Mouse (Mus musculus) frontal cortex, postnatal 14 days (tissue): ENCODE data around the gene Plxdc1.

Experiments used
- DNase-seq, 2 experiments: peaks; one replicate each; pipeline ENCODE4 v3.0.0; 2022; ENCODE audit warnings: low spot score in 2 of 2

Plxdc1 gene

DNA sequence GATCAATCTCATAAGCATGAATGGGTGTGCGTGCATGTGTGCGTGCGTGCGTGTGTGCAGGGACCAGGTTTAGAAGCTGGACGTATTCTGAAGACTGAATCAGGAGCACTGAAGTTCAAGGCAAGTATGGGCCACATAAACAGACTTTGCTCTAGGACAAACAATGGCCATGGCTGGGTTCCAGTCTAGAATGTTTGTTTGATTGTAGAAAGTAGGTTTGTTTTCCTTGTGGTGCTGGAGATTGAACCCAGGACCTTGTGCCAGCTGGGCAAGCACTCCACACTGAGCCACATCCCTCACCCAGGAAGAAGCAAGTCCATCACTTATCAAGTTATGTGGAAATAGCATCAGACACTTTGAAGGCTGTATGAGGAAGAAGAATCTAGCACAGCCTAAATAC is 29.9 kb upstream of the Plxdc1 start:
- no peak for DNase-seq

DNA sequence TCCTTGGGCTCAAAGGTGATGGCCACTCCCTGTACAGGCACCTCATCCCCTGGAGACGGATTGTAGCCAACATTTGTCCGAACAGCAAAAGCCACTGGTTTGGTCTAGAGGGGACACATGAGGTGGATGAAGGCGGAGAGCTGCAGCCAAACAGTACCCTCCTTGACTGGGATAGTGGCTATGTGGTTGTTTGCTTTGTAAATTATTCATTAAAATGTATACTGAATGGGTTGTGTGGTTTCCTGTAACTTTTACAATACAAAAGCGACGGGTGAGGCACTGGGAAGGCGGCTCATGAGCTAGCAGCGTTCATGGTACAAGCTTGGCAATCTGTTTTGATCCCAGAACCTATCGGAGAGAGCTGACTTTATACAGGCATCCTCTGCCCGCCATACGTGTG is 26.6 kb upstream of the Plxdc1 start:
- DNase-seq: no peak

DNA sequence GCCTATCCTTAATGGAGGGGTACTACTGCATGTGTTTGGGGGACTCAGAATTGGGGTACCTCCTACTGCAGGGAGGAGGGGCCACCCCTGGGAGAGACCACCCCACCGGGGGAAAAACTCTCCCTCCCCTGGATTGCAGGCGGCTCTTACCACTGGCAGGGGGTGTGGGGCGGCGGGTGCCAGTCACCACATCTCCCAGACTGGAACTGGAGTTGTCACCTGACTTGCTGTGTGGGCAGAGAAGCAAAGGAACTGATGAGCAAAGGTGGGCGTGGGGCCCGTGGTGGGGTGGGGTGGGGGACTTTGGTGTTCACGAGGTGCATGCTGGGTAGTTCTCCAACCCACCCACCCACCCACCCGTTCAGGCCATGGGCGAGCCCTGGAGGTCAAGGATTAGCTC is 25.5 kb upstream of the Plxdc1 start:
- no peak for DNase-seq

DNA sequence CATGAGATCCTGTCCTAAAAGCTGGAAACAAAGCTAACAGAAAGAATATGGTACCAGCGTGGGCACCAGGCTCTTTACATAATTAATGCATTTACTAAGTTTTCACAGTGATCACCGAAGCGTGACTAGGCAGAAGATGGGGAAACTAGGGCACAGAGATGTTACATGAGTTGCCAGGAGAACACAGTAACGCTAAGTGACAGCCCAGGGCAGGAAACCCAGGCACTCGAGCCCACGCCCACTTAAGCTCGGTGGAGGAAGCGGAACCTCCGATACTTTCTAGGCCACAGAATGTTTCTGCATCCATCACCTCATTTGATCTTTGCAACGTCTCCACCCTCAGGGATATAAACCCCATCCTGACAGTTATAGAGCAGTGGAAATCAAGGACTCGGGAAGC is 21.8 kb upstream of the Plxdc1 start:
- no peak for DNase-seq

DNA sequence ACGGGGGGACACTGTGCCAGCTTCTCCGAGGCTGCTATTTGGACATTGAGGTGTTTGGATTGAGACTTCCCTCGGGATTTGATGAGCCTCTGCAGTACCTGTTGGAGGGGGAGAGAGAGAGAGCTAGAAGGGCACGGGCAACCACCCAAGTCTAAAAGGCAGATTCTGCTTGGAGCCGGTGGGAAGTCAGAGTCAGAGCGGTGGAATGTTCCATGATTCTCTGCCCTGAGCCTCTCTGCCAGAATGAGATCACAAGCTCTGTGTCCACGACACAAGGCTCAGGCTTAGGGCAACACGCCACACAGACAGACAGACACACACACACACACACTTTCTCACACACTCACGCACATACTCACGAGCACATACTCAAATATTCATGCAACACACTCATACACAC is 19.4 kb upstream of the Plxdc1 start:
- DNase-seq: no peak

DNA sequence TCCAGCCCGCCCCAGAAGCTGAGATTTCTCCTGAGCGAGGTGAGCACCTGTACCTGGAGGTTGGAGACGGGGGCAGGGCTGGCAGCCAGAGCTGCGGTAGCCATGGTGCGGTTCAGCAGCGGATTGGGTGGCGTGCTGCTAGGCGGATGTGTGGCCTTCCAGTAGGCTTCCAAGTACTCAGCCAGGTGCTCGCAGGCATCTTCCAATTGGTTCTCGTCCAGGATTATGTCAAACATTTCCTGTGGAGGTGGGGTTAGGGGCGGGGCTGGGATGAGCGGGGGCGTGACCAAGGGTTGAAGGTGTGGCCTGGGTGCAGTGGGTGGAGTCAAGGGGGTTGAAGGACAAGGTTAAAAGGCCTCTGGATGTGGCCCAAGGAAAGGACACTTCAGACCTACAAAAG is 18.8 kb upstream of the Plxdc1 start:
- no peak for DNase-seq

DNA sequence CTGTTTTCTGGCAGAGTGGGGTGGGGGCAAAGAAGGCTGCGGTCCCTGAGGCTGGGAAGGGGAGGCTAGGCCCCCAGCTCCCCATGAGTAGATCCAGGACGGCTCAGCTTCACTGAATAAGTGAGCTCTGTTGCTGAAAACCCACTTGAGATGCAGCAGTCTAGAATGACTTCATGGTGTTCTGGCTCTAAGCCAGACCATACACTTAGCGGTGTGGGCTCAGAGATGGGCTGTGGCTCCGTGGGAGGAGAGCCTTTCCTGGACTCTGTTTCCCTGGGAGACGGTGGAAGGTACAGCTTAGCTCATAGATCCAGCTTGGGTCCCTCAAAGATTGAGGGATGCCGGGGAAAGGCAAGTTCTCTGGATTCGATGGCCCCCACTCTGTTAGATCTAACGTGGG is 17.9 kb upstream of the Plxdc1 start:
- peak in 1 of 2 experiments; percentile 58 for DNase-seq

DNA sequence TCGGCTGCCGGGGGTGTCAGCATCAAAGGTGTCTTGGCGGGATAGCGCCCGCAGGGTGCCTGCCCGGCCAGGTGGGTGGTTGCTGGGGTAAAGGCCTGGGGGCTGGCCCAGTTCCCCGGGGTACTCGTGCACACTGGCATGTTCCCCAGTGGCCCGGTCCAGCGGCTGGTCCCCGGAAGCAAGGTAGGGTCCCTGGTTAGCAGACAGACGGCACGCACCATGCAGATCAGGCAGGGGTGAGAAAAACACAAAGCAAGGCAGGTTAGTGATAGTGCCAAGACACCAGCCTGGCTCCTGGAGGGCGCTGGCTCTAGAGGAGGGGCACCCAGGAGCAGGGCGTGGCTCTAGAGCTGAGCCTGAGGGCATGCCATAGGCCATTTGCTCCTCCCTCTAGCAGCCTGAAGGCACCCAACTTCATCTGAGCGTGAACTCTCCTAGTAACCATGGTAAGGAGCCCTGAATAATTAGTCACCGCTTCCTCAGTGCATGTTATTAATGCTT is 17.0 kb upstream of the Plxdc1 start:
- no peak for DNase-seq

DNA sequence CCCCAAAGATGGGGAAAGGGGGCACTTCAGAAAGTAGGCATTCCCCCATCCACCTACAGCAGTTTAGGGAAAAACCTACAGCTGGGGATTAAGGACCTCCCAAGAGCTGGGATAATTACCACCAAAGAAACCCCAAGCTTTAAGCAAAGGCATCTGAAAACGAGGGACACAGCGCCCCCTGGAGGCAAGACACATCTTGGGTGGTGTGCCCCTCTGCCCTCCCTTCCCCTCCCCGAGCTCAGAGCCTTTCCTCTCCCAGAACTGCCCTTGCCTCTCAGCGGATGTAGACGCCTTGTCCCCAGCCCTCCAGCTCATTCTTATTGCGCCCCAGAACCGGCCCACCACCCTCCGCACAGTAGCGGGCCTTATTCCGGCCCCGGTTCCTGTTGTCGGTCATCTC is 16.4 kb upstream of the Plxdc1 start:
- DNase-seq: no peak

DNA sequence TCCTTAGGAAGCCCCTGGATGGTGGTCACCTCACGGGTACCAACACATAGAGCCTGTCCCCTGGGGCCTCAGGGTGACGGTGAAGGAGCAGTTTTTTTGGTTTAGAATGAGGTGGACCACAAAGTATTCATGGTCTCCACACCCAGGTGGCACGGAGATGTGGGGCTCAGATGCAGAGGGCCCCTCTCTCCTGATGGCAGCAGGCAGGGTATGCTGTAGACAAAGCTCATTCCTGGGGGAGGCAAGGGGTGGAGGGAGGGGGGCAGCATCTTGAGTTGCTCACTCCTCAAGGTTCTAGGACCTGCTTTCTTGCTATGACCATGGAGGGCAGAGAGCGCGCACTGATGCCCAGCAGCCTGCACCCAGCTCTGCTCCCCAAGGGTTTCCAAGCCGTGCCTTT is 15.7 kb upstream of the Plxdc1 start:
- no peak for DNase-seq

DNA sequence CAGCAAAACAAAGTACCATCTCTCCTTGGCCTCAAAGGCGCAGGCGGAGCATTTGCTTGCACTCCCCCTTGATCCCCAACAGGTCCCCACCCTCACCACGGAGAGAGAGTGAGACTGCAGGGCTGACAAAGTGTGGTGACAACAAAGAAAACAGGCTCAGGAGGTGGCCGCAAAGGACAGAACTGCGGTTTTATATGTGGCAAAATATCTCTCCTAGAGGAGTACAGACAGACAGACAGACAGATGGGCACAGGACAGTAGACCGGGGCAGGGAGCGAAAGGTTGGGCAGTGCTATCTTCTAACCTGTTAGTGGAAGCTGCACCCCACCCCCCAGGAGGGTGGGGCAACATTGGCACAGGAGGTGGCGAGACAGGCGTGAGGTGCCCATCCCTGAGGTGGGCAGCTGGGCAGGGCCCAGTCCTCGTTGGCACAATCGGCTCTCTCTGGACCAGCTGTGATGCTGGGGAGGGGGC is 15.1 kb upstream of the Plxdc1 start:
- DNase-seq: no peak

DNA sequence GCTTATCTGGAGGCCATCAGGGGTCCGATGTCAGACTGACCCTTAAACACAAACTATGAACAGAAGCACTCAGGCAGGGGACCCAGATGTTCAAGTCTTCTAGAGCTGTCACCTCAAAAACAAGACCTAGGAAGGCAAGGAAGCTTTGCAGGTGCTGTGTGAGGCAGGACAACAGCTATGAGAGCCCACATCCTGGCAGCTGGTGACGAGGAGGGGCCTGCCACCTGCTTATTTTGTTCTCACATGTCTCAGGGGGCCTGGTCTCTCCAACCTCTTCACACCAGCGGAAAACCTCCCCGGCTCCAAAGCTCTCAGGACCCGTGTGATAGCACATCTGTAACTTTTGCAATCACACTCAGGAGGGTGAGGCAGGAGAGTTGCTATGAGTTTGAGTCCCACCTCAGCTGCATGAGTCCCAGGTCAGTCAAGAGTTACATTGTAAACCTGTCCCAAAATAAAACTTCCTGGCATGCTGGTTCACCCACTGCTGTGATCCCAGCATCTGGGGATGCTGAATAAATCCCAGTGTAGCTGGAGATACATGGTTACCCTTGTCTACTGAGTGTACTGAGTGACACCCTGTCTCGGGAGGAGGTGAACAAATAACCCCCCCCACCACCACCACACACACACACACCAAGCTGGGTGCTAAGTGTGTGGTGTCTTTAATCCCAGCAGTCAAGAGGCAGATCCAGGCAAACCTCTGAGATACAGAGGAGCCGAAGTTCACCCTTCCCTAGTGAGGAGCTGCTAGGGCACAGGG is 14.3 kb upstream of the Plxdc1 start:
- no peak for DNase-seq

DNA sequence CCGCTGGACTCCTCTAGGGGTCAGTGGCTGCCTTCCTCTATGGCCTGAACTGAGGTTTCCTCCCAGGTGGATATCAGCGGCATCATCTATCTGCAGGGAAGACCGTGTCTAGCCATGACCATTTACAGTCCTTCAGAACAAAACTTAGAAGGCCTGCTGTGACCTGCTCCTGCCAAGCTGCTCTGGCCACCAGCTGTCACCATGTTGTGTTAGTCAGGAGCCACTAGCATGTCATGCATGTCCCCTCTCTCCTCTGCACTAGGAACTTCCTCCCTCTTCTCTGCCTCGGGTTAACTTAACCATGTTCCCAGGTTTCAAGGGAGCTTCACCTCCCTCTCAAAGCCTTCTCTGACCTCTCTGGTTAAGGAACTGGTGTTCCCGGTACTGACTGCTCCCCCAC is 13.5 kb upstream of the Plxdc1 start:
- no peak for DNase-seq

DNA sequence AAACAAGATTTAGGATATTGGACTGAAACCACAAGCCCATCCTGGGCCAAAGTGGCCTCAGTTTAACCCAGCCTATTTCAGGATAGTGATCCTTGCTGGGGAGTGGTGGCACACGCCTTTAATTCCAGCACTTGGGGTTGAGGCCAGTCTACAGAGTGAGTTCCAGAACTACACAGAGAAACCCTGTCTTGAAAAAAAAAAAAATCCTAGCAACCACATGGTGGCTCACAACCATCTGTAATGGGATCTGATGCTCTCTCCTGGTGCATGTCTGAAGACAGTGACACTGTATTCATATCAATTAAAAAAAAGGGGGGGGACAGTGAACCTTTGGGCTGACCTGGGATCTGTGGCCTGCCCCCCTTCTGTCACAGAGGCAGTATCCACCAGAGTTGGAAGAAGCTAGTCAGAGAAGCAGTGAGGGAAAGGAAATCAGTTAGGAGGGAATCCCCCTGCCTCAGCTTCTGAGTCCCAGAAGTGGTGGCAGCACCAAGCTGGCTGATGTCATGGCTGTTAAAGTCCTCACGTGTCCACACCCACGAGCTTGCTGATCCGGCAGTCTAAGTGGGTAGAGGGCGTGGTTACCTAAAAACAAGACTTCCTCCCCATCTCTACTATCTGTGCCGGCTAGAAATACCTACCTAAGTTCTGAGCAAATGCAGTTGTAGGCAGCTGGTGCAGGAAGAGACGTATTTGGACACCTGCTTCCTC is 12.8 kb upstream of the Plxdc1 start:
- no peak for DNase-seq

DNA sequence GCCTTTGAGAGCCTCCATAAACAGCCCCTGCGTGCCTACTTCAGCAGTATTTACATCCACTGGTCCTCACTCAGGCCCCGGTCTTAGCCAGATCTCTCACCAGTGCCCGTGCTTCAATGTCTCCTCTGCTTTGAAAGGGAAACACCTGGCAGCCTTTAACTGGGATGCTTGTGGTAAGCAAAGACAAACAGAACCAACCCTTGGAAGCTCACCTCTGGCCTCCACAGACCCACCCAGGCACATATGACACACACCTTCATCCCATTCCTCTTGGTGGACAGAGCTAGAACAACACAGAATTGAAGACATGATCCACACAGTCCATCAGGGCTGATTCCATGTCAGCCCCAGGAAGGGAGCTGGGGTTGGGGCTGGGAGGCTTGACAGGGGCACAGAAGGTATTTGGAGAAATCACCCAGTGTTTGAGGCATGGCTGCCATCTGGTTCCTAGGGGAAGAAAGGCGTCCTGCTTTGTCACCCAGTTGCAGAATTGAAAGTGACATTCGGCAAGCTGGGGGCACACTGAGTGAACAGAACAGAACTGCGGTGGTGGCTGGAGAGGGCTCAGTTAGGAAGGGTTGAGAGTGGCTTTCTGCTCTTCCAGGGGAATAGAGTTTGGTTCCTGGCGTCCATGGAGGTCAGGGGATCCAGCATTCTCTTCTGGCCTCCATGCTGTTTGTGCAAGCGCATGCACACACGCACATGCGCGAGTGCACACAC is 12.0 kb upstream of the Plxdc1 start:
- DNase-seq: no peak

DNA sequence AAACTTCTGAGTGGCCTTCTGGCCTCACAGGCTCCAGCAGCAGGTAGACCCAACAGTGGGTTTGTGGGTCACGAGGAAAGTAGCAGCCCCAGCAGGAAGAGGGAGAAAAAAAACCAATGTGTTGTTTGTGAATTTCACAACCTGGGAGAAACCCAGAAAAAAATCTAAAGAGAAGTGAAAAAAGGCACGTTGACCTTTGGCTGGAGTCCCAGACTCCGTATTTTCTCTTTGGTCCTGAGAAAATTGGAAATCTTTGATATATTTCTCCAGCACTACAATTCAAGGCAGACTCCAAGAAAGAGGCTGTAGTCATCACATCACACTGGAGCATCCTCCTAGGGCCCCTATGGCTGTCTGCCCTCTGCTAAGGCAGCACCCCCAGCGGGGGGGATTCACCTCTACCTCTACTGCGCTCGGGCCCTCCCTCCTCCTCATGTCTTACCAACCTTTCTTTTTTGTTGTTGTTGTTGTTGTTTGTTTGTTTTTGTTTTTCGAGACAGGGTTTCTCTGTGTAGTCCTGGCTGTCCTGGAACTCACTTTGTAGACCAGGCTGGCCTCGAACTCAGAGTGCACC is 11.2 kb upstream of the Plxdc1 start:
- no peak for DNase-seq

DNA sequence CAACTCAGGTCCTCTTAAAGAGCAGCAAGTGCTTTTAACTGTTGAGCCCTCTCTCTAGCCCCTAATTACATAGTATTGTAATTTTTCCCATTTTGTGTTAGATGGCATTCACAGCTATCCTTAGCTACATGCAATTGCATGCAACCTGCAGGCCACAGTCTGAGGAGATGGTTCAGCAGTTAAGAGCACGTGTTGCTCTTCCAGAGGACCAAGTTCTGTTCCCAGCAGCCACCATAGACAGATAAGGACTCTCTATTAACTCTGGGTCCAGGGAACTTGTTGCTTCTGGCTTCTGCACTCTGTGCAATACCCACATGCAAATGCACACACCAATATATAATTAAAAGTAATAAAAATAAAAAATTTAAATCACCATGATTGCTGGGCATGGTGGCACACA is 10.4 kb upstream of the Plxdc1 start:
- DNase-seq: no peak

DNA sequence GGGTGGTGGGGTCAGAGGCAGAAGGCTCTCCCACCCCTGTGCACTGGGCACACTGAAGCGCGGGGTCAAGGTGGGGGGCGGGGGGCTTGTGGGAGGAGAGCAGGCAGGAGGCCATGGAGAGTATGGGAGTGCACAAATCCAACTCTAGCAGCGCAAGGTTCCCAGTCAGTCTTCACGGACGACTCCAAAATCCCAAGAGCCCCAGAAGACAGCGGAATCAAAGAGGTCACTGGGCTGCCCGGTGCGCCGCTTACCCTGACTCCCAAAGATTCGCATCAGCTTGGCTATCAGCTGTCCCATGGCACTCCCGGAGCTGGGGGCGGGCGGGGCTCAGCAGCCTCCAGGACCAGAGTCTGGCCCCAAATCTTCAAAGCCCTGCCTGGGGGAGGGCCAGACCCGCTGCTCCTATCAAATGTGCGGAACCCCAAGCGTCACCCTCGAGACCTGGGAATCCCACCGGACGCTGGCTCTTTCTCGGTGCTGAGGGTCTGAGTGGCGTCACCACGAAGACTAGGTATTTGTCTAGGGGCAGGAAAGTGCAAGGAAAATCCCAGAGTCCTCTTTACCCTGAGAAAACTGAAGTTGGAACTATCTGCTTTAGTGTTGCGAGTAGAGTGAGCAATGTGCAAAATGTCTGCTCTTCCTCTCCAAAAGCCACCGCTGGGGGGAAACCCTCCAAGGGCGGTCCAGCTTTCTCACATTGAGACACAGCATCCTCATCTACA is 9.5 kb upstream of the Plxdc1 start, which contains the start of gene Arl5c:
Arl5c (minus strand) TSS at position 618 of the 725 bp plus-strand sequence.
- no peak for DNase-seq

DNA sequence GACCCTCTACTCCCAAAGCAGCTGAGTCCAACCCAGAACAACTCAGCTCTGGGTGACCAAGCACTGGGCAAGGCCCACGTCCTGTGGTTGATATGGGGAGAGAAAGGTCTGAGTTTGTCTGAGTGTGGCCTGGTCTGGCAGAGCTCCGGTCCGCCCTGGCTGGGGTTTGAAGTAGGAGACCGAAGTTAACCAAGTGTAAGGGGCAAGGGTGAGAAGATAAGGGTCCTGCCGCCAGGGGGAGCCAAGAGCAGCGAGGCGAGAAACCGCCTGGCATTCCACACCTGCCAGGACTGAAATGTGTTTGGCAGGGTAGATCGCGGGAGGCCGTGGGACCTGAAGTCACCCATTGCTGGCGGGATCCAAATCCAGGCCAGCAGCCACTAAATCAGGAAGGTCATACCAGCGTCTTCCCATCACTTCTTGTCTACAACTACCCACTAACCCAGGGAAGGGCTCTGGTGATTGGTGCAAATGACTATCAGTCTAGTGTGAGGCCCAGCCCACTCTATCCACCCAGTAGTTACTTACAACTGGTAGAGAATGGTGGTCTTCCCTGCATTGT is 8.4 kb upstream of the Plxdc1 start:
- DNase-seq: peak in 1 of 2 experiments; percentile 62

DNA sequence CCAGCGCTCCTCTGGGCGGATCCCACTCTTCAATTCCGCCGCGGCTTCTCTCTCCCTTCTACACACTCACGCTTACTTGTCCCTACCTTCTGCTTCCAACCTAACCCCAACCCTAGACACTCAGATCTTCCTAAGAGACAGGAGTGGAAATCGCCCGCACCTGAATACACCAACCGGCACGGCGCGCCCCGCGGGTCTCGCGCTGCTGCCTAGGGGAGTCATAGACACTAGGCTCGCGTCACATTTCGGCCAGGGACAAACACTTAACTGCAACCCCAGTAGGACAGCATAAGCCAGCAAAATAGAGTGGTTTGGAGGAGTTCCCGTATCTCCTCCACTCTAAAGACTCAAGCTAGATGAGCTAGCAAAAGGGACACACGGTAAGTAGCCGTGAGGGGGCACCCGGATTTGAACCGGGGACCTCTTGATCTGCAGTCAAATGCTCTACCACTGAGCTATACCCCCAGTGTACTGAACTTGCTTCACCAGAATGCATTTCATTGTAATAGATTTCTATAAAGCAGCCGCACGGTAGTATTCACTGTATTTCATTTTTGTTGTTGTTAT is 2.4 kb upstream of the Plxdc1 start:
- peak; percentile 78 to 88 for DNase-seq
